Mouse (Mus musculus) heart, adult 2 months (tissue): ENCODE measurements at regions not wholly inside any gene's neighbourhood (a gene's known extent, or its start where the extent isn't known, plus 50 kb on each side); places are given as distances from the start of the nearest gene placed in this dataset.

Experiments used
- CTCF ChIP-seq: fragments of 200-600 bp; IDR thresholded peaks from 2 replicates; pipeline ENCODE4 v1.8.1; 2022; ENCODE audit warnings: antibody characterized with exemption, mild to moderate bottlenecking, moderate library complexity
- EP300 ChIP-seq: fragments of 200-500 bp; IDR thresholded peaks from 2 replicates; pipeline ENCODE4 v1.6.1; 2011; ENCODE audit warnings: low read depth, low read length, control low read depth; ENCODE audit not compliant: insufficient read depth

GRCm38 (mm10) chr14:104114986-104115951 is 271.1 kb upstream of the Ednrb start:
- TF ChIP-seq EP300 (no peak), CTCF (no peak)
